ENCODE assay signal across 9 mouse cellular contexts in genomic region chr5:39437463-39438201, GRCm38 (mm10).
DNase-seq lines count a peak whose midpoint lies in the region; ATAC-seq and TF ChIP-seq lines count a peak whose summit lies in the region.
"Had no signal": no experiment of that assay in that cellular context is flagged by ENCODE, and none has a peak within 500 bp of the region (broad histone marks: within the 10 kb centered on the region; RNA-seq: fewer than 3 reads in every experiment).

No protein-coding gene starts in this region.

- no peak overlapping the region for H3K27ac ChIP-seq in kidney, embryonic 15.5 days
- no peak overlapping the region for H3K27ac ChIP-seq in cerebellum, adult 2 months (ENCODE audit: insufficient read depth, low read length)
- H3K27ac ChIP-seq in midbrain, embryonic 15.5 days = no peak overlapping the region

- no peaks in the 10 kb centered on the region for H3K4me1 ChIP-seq in kidney, embryonic 15.5 days
- no peaks in the 10 kb centered on the region for H3K4me1 ChIP-seq in cerebellum, adult 2 months (ENCODE audit: control insufficient read depth, insufficient read depth, low read length)
- no peaks in the 10 kb centered on the region for H3K4me1 ChIP-seq in midbrain, embryonic 15.5 days

- WGBS in kidney, embryonic 15.5 days = 25% methylated on average over 4 of the region's 4 CpGs
- 68% methylated on average over 4 of the region's 4 CpGs for WGBS in cerebellum, adult 2 months
- WGBS in midbrain, embryonic 15.5 days = 71% methylated on average over 4 of the region's 4 CpGs

- H3K27me3 ChIP-seq in kidney, embryonic 15.5 days = no peaks in the 10 kb centered on the region
- H3K27me3 ChIP-seq in cerebellum, adult 2 months (ENCODE audit: control insufficient read depth, insufficient read depth, low read length) = no peaks in the 10 kb centered on the region
- no peaks in the 10 kb centered on the region for H3K27me3 ChIP-seq in midbrain, embryonic 15.5 days (replicated peaks)
- H3K27me3 ChIP-seq: megakaryocyte, embryonic 14.5 days had no signal

- no peak overlapping the region for H3K9ac ChIP-seq in kidney, embryonic 15.5 days
- H3K9ac ChIP-seq in midbrain, embryonic 15.5 days = no peak overlapping the region

- no peak for TF ChIP-seq POLR2A in cerebellum, adult 2 months (IDR thresholded peaks at IDR 0.05; ENCODE audit: borderline replicate concordance, insufficient read depth, low read length)

- no peak; the same call in 1 of the 2 replicates for ATAC-seq in kidney, embryonic 15.5 days (replicated peaks; ENCODE audit: low FRiP score)
- no peak for ATAC-seq in midbrain, embryonic 15.5 days (replicated peaks)

- H3K4me3 ChIP-seq in kidney, embryonic 15.5 days (replicated peaks) = no peak overlapping the region
- H3K4me3 ChIP-seq in cerebellum, adult 2 months (replicated peaks; ENCODE audit: insufficient read depth, low read depth, low read length) = no peak overlapping the region
- H3K4me3 ChIP-seq in midbrain, embryonic 15.5 days = no peak overlapping the region
- H3K4me3 ChIP-seq: megakaryocyte, embryonic 14.5 days had no signal

- H3K4me2 ChIP-seq in kidney, embryonic 15.5 days = no peak overlapping the region
- H3K4me2 ChIP-seq in midbrain, embryonic 15.5 days = no peak overlapping the region

- TF ChIP-seq CTCF in cerebellum, adult 2 months (IDR thresholded peaks at IDR 0.05; ENCODE audit: borderline replicate concordance, insufficient read depth, low read depth, low read length) = no peak

- H3K36me3 ChIP-seq in kidney, embryonic 15.5 days = no peaks in the 10 kb centered on the region
- no peaks in the 10 kb centered on the region for H3K36me3 ChIP-seq in midbrain, embryonic 15.5 days (replicated peaks)

- DNase-seq in kidney, adult 11 months = peak; percentile 40
- peak; percentile 74 to 75 for DNase-seq in heart, adult 9 months (ENCODE audit: low spot score in 2 of 2)
- peak; percentile 42 for DNase-seq in kidney, adult 9 months
- peak; percentile 85 for DNase-seq in lung, postnatal 25 days (ENCODE audit: low spot score)
- no peak for DNase-seq in urinary bladder, adult 2 months (ENCODE audit: low spot score)
- DNase-seq in cerebellum, adult 2 months = no peak

- no peaks in the 10 kb centered on the region for H3K9me3 ChIP-seq in kidney, embryonic 15.5 days (replicated peaks)
- H3K9me3 ChIP-seq in midbrain, embryonic 15.5 days = no peaks in the 10 kb centered on the region
- H3K9me3 ChIP-seq: megakaryocyte, embryonic 14.5 days had no signal

Comparison
In these comparisons a context has a peak if more than half of its experiments do, and no peak if none do; other contexts are left out.
1. DNase-seq: peak in kidney, adult 11 months (single experiment), heart, adult 9 months (2 of 2), kidney, adult 9 months (single experiment) and lung, postnatal 25 days (single experiment); none in urinary bladder, adult 2 months (single experiment) and cerebellum, adult 2 months (0 of 2).